Mouse (Mus musculus): ENCODE measurements at regions not wholly inside any gene's neighbourhood (a gene's known extent, or its start where the extent isn't known, plus 50 kb on each side); places are given as distances from the start of the nearest gene placed in this dataset.

- no peak for TF ChIP-seq CTCF (IDR thresholded peaks at IDR 0.05 in 2 of 3, conservative IDR thresholded peaks at IDR 0.05 in 1 of 3; ENCODE audit: control insufficient read depth in 1 of 3, insufficient read depth in 1 of 3, low read depth in 2 of 3, low read length in 3 of 3, poor library complexity in 1 of 3, severe bottlenecking in 1 of 3)
- TF ChIP-seq CHD1 (IDR thresholded peaks at IDR 0.05; ENCODE audit: low read depth, low read length): no peak
- no peak for TF ChIP-seq EP300 (IDR thresholded peaks at IDR 0.05; ENCODE audit: low read depth in 1 of 2, low read length in 2 of 2)
- no peak for TF ChIP-seq KAT2A (conservative IDR thresholded peaks at IDR 0.05; ENCODE audit: low read depth, low read length)
- no peak for TF ChIP-seq POLR2A (IDR thresholded peaks at IDR 0.05; ENCODE audit: control insufficient read depth in 1 of 2, insufficient read depth in 1 of 2, low read depth in 1 of 2, low read length in 2 of 2, poor library complexity in 1 of 2)
- no peak for TF ChIP-seq USF1 (IDR thresholded peaks at IDR 0.05; ENCODE audit: low read depth, low read length)
- TF ChIP-seq ZC3H11A (IDR thresholded peaks at IDR 0.05; ENCODE audit: low read depth, low read length): no peak
- no peak for TF ChIP-seq MEF2A (IDR thresholded peaks at IDR 0.05; ENCODE audit: extremely low read depth, insufficient replicate concordance, low read depth, low read length, poor library complexity, severe bottlenecking)
- no peak for TF ChIP-seq RCOR1 (IDR thresholded peaks at IDR 0.05; ENCODE audit: low read depth, low read length)
- TF ChIP-seq TBP (IDR thresholded peaks at IDR 0.05; ENCODE audit: low read depth, low read length): no peak
- no peak for TF ChIP-seq RAD21 (IDR thresholded peaks at IDR 0.05; ENCODE audit: low read depth, low read length)
- no peak for TF ChIP-seq POLR2AphosphoS2 (IDR thresholded peaks at IDR 0.05; ENCODE audit: low read length)
Measured at GRCm38 (mm10) chr14:62171256-62172047, 120.9 kb upstream of the Rnaseh2b start.

Data from MEL (cell line).